In genomic region chr13:99642301-99642700, GRCm38 (mm10) we compare ENCODE assay signal across 9 mouse cellular contexts.
A peak's percentile ranks its signal among the peaks of the same experiment; 100 is the strongest.
DNase-seq lines count a peak whose midpoint lies in the region; ATAC-seq lines count a peak whose summit lies in the region.
"Had no signal": no experiment of that assay in that cellular context is flagged by ENCODE, and none has a peak within 500 bp of the region (broad histone marks: within the 10 kb centered on the region; RNA-seq: fewer than 3 reads in every experiment).

No protein-coding gene starts in this region.

- no peaks in the 10 kb centered on the region for H3K9me3 ChIP-seq in forebrain, embryonic 15.5 days
- H3K9me3 ChIP-seq: megakaryocyte, embryonic 14.5 days had no signal

- 55% methylated on average over 5 of the region's 5 CpGs for WGBS in forebrain, embryonic 15.5 days

- ATAC-seq in cerebellum, adult (ENCODE audit: insufficient number of reproducible peaks, low FRiP score, low TSS enrichment): no peak
- no peak for ATAC-seq in forebrain, embryonic 15.5 days (replicated peaks)
- no peak for ATAC-seq in inflammation-experienced regulatory T-cells, adult 6 months

- peak overlapping the region; percentile 23; the same call in 1 of the 2 replicates for H3K27ac ChIP-seq in forebrain, embryonic 15.5 days (replicated peaks)

- no peak overlapping the region for H3K4me2 ChIP-seq in forebrain, embryonic 15.5 days (replicated peaks)

- H3K4me3 ChIP-seq in forebrain, embryonic 15.5 days: no peak overlapping the region
- H3K4me3 ChIP-seq: megakaryocyte, embryonic 14.5 days had no signal

- peaks cover 23% of the 10 kb centered on the region for H3K4me1 ChIP-seq in forebrain, embryonic 15.5 days
- H3K4me1 ChIP-seq: megakaryocyte, embryonic 14.5 days had no signal

- no peak overlapping the region for H3K9ac ChIP-seq in forebrain, embryonic 15.5 days (replicated peaks)

- H3K27me3 ChIP-seq in forebrain, embryonic 15.5 days: no peaks in the 10 kb centered on the region
- H3K27me3 ChIP-seq: megakaryocyte, embryonic 14.5 days had no signal

- DNase-seq in cerebellum, adult 11 months: peak; percentile 35
- DNase-seq in adrenal gland, postnatal 4 days (ENCODE audit: low spot score in 2 of 2): peak; percentile 10 to 31
- DNase-seq in heart, postnatal 4 days: peak; percentile 53
- DNase-seq in right cerebral cortex, postnatal 36 days (ENCODE audit: low spot score in 2 of 2): no peak
- no peak for DNase-seq in kidney, adult 8-10 months

- H3K36me3 ChIP-seq in forebrain, embryonic 15.5 days: no peaks in the 10 kb centered on the region

Comparison
In these comparisons a context has a peak if more than half of its experiments do, and no peak if none do; other contexts are left out.
1. DNase-seq: peak in cerebellum, adult 11 months (single experiment), adrenal gland, postnatal 4 days (2 of 2) and heart, postnatal 4 days (single experiment); none in right cerebral cortex, postnatal 36 days (0 of 2) and kidney, adult 8-10 months (0 of 2).